Mouse (Mus musculus): ENCODE measurements around the gene Fbxo10. TPM values are rescaled to one million over a fixed set of nuclear protein-coding genes. Genes with fewer than 3 reads are reported as not detected.
"Not testable (repeated sequence)": the region's sequence is repeated elsewhere in the genome, so short reads cannot be mapped to it uniquely, and the experiment has no call there.

The Fbxo10 gene
- polyA plus RNA-seq, 3 experiments from 2014 or later: 0.24 to 1.3 (median 0.80) TPM

- ATAC-seq: no peak
These were observed 86.3 kb downstream of the Fbxo10 start for GRCm38 (mm10) chr4:44998071-44998470.

- no peak for ATAC-seq
These were observed 89.6 kb downstream of the Fbxo10 start for GRCm38 (mm10) chr4:44994776-44995175.

- no peak for ATAC-seq
These were observed 90.6 kb downstream of the Fbxo10 start for GRCm38 (mm10) chr4:44993847-44994246.

- ATAC-seq: not testable (repeated sequence)
These were observed 91.2 kb downstream of the Fbxo10 start for GRCm38 (mm10) chr4:44993179-44993578.

GRCm38 (mm10) chr4:44992330-44992729, 92.1 kb downstream of the Fbxo10 start:
- not testable (repeated sequence) for ATAC-seq

- ATAC-seq: no peak
These were observed 93.8 kb downstream of the Fbxo10 start for GRCm38 (mm10) chr4:44990560-44990959.

Other genes starting within 250 kb of the Fbxo10 start
- 10 to 100 TPM; 14.2 to 25.0 (median 24.0) TPM for gene Grhpr, start 103.2 kb downstream of the Fbxo10 start, polyA plus RNA-seq (2017; shearing (Covaris generic))
- 1 to 10 TPM; 7.5 to 9.2 (median 8.5) TPM for gene Zbtb5, start 72.2 kb downstream of the Fbxo10 start, polyA plus RNA-seq (2017; shearing (Covaris generic))
- 10 to 100 TPM; 39.3 to 50.3 (median 44.6) TPM for gene Polr1e, start 66.0 kb downstream of the Fbxo10 start, polyA plus RNA-seq (2017; shearing (Covaris generic))
- gene Tomm5, start 23.5 kb upstream of the Fbxo10 start, polyA plus RNA-seq (2017; shearing (Covaris generic)): 100 to 1,000 TPM; 121 to 173 (median 149) TPM
- gene Frmpd1, start 100.3 kb upstream of the Fbxo10 start, polyA plus RNA-seq (2017; shearing (Covaris generic)): not detected
- 10 to 100 TPM; 17.4 to 20.7 (median 20.1) TPM for gene Trmt10b, start 212.5 kb upstream of the Fbxo10 start, polyA plus RNA-seq (2017; shearing (Covaris generic))